Mouse (Mus musculus): Measurements from ENCODE around the gene Smoc1. TPM values are rescaled to one million over a fixed set of nuclear protein-coding genes. Genes with fewer than 3 reads are reported as not detected.

Gene Smoc1
- polyA plus RNA-seq, 1 experiment = 0.19 TPM

GRCm38 (mm10) chr12:81055000-81055705, 28.5 kb downstream of the Smoc1 start:
- H3K36me3 ChIP-seq (ENCODE audit: control insufficient read depth, insufficient read depth) = no peaks in the 10 kb centered on the region
- TF ChIP-seq MYOD1 (IDR thresholded peaks at IDR 0.05; ENCODE audit: control insufficient read depth in 1 of 3, insufficient read length in 2 of 3, low read depth in 2 of 3) (no peak), TCF12 (IDR thresholded peaks at IDR 0.05; ENCODE audit: insufficient read depth, poor library complexity, severe bottlenecking) (no peak), POLR2A (IDR thresholded peaks at IDR 0.05; ENCODE audit: insufficient read length, low read depth) (no peak), MAX (IDR thresholded peaks at IDR 0.05; ENCODE audit: low read depth) (no peak), E2F4 (IDR thresholded peaks at IDR 0.05; ENCODE audit: insufficient read depth) (no peak), REST (IDR thresholded peaks at IDR 0.05; ENCODE audit: insufficient read depth, insufficient read length) (no peak)
- no peak overlapping the region for H3K4me3 ChIP-seq
- no peaks in the 10 kb centered on the region for H3K27me3 ChIP-seq (ENCODE audit: control insufficient read depth, insufficient read depth, insufficient read length)
- no peak overlapping the region for H3ac ChIP-seq (ENCODE audit: control insufficient read depth, insufficient read length)
- no peak overlapping the region for H3K4me2 ChIP-seq (ENCODE audit: low read depth)
- no peaks in the 10 kb centered on the region for H3K79me2 ChIP-seq (ENCODE audit: control insufficient read depth, insufficient read depth)

GRCm38 (mm10) chr12:81055811-81056210, 29.2 kb downstream of the Smoc1 start:
- no peak for TF ChIP-seq E2F4 (IDR thresholded peaks at IDR 0.05; ENCODE audit: insufficient read depth)
- no peak for TF ChIP-seq MYOG (IDR thresholded peaks at IDR 0.05; ENCODE audit: control insufficient read depth in 1 of 3, insufficient read depth in 1 of 3, insufficient read length in 2 of 3, low read depth in 2 of 3)
- no peak for TF ChIP-seq SRF (IDR thresholded peaks at IDR 0.05; ENCODE audit: control insufficient read depth, insufficient read length, low read depth)
- no peak for TF ChIP-seq TCF12 (IDR thresholded peaks at IDR 0.05; ENCODE audit: insufficient read depth, poor library complexity, severe bottlenecking)
- no peak for TF ChIP-seq USF1 (IDR thresholded peaks at IDR 0.05; ENCODE audit: low read depth)
- no peak for TF ChIP-seq MYOD1 (IDR thresholded peaks at IDR 0.05; ENCODE audit: control insufficient read depth in 1 of 3, insufficient read length in 2 of 3, low read depth in 2 of 3)
- TF ChIP-seq CEBPB (IDR thresholded peaks at IDR 0.05; ENCODE audit: insufficient read depth, poor library complexity, severe bottlenecking) = no peak
- no peak for TF ChIP-seq POLR2A (IDR thresholded peaks at IDR 0.05; ENCODE audit: insufficient read length, low read depth)
- TF ChIP-seq MAX (IDR thresholded peaks at IDR 0.05; ENCODE audit: low read depth) = no peak
- TF ChIP-seq TCF3 (IDR thresholded peaks at IDR 0.05; ENCODE audit: insufficient read length, low read depth) = no peak
- no peak for TF ChIP-seq REST (IDR thresholded peaks at IDR 0.05; ENCODE audit: insufficient read depth, insufficient read length)
- no peak for TF ChIP-seq POLR2AphosphoS2 (IDR thresholded peaks at IDR 0.05; ENCODE audit: insufficient read length, low read depth)
- H3K79me2 ChIP-seq (ENCODE audit: control insufficient read depth, insufficient read depth) = no peaks in the 10 kb centered on the region
- H3K36me3 ChIP-seq (ENCODE audit: control insufficient read depth, insufficient read depth) = no peaks in the 10 kb centered on the region
- no peak overlapping the region for H3K4me3 ChIP-seq
- no peak overlapping the region for H3K4me2 ChIP-seq (ENCODE audit: low read depth)
- H3K27me3 ChIP-seq (ENCODE audit: control insufficient read depth, insufficient read depth, insufficient read length) = no peaks in the 10 kb centered on the region
- no peak overlapping the region for H3ac ChIP-seq (ENCODE audit: control insufficient read depth, insufficient read length)

GRCm38 (mm10) chr12:81057619-81058018, 31.0 kb downstream of the Smoc1 start:
- H3K36me3 ChIP-seq (ENCODE audit: control insufficient read depth, insufficient read depth) = no peaks in the 10 kb centered on the region
- TF ChIP-seq POLR2AphosphoS2 (IDR thresholded peaks at IDR 0.05; ENCODE audit: insufficient read length, low read depth) = no peak
- TF ChIP-seq MAX (IDR thresholded peaks at IDR 0.05; ENCODE audit: low read depth) = no peak
- no peak for TF ChIP-seq REST (IDR thresholded peaks at IDR 0.05; ENCODE audit: insufficient read depth, insufficient read length)
- no peak for TF ChIP-seq CEBPB (IDR thresholded peaks at IDR 0.05; ENCODE audit: insufficient read depth, poor library complexity, severe bottlenecking)
- no peak for TF ChIP-seq MYOD1 (IDR thresholded peaks at IDR 0.05; ENCODE audit: control insufficient read depth in 1 of 3, insufficient read length in 2 of 3, low read depth in 2 of 3)
- TF ChIP-seq E2F4 (IDR thresholded peaks at IDR 0.05; ENCODE audit: insufficient read depth) = no peak
- TF ChIP-seq TCF3 (IDR thresholded peaks at IDR 0.05; ENCODE audit: insufficient read length, low read depth) = no peak
- TF ChIP-seq TCF12 (IDR thresholded peaks at IDR 0.05; ENCODE audit: insufficient read depth, poor library complexity, severe bottlenecking) = no peak
- no peak for TF ChIP-seq SRF (IDR thresholded peaks at IDR 0.05; ENCODE audit: control insufficient read depth, insufficient read length, low read depth)
- no peak for TF ChIP-seq POLR2A (IDR thresholded peaks at IDR 0.05; ENCODE audit: insufficient read length, low read depth)
- no peak for TF ChIP-seq USF1 (IDR thresholded peaks at IDR 0.05; ENCODE audit: low read depth)
- TF ChIP-seq MYOG (IDR thresholded peaks at IDR 0.05; ENCODE audit: control insufficient read depth in 1 of 3, insufficient read depth in 1 of 3, insufficient read length in 2 of 3, low read depth in 2 of 3) = no peak
- no peak overlapping the region for H3ac ChIP-seq (ENCODE audit: control insufficient read depth, insufficient read length)
- no peaks in the 10 kb centered on the region for H3K79me2 ChIP-seq (ENCODE audit: control insufficient read depth, insufficient read depth)
- peaks cover 7% of the 10 kb centered on the region for H3K27me3 ChIP-seq (ENCODE audit: control insufficient read depth, insufficient read depth, insufficient read length)
- H3K4me2 ChIP-seq (ENCODE audit: low read depth) = no peak overlapping the region
- no peak overlapping the region for H3K4me3 ChIP-seq

DNA sequence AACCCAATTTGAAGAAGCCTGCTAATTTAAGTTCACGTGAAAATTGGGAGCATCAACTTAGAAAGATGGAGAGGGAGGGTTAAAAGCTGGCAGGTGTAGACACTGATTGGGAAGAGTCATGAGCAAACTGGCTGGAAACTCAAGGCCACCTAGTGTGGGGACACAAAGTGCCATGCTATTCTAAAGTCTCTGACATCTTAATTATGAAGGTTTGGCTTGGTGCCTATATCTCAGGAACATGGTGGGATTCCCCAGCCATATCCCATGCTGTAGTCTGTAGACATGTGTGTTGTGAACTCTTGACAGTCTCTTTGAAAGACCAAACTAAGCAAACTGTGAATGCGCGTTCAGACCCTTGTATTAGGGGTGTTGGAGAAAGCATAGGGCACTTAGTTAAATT, 32.0 kb downstream of the Smoc1 start:
- H3ac ChIP-seq (ENCODE audit: control insufficient read depth, insufficient read length) = no peak overlapping the region
- peaks cover 7% of the 10 kb centered on the region for H3K27me3 ChIP-seq (ENCODE audit: control insufficient read depth, insufficient read depth, insufficient read length)
- TF ChIP-seq USF1 (IDR thresholded peaks at IDR 0.05; ENCODE audit: low read depth) (no peak), CEBPB (IDR thresholded peaks at IDR 0.05; ENCODE audit: insufficient read depth, poor library complexity, severe bottlenecking) (no peak), MYOD1 (IDR thresholded peaks at IDR 0.05; ENCODE audit: control insufficient read depth in 1 of 3, insufficient read length in 2 of 3, low read depth in 2 of 3) (no peak), E2F4 (IDR thresholded peaks at IDR 0.05; ENCODE audit: insufficient read depth) (no peak), TCF3 (IDR thresholded peaks at IDR 0.05; ENCODE audit: insufficient read length, low read depth) (no peak), TCF12 (IDR thresholded peaks at IDR 0.05; ENCODE audit: insufficient read depth, poor library complexity, severe bottlenecking) (no peak), REST (IDR thresholded peaks at IDR 0.05; ENCODE audit: insufficient read depth, insufficient read length) (no peak), MYOG (IDR thresholded peaks at IDR 0.05; ENCODE audit: control insufficient read depth in 1 of 3, insufficient read depth in 1 of 3, insufficient read length in 2 of 3, low read depth in 2 of 3) (no peak), POLR2AphosphoS2 (IDR thresholded peaks at IDR 0.05; ENCODE audit: insufficient read length, low read depth) (no peak), SRF (IDR thresholded peaks at IDR 0.05; ENCODE audit: control insufficient read depth, insufficient read length, low read depth) (no peak), MAX (IDR thresholded peaks at IDR 0.05; ENCODE audit: low read depth) (no peak), POLR2A (IDR thresholded peaks at IDR 0.05; ENCODE audit: insufficient read length, low read depth) (no peak)
- no peak overlapping the region for H3K4me2 ChIP-seq (ENCODE audit: low read depth)
- no peaks in the 10 kb centered on the region for H3K36me3 ChIP-seq (ENCODE audit: control insufficient read depth, insufficient read depth)
- H3K79me2 ChIP-seq (ENCODE audit: control insufficient read depth, insufficient read depth) = no peaks in the 10 kb centered on the region
- H3K4me3 ChIP-seq = no peak overlapping the region
